Mouse (Mus musculus) regulatory T cell (primary cell): ENCODE results near the gene Lrfn1.

Experiments used
- in situ Hi-C: fragments of 300-600 bp; cut with MboI, MseI; formaldehyde crosslinking; loops from one replicate; pipeline ENCODE4 v1.15.1; 2025; ENCODE audit warnings: high pct_unique_total_duplicates

The Lrfn1 gene

GRCm38 (mm10) chr7:28510405-28510974, 58.7 kb downstream of the Lrfn1 start, which contains the start of gene Ifnl2:
Gene Ifnl2, minus strand, starts transcription at chr7:28510455.
- in situ Hi-C loops: loop anchor here (10.0 kb wide), 1 partner anchor 1226 kb away; no protein-coding TSS in a partner anchor

GRCm38 (mm10) chr7:28511441-28511840, 59.7 kb downstream of the Lrfn1 start:
- in situ Hi-C loops: loop anchor here (10.0 kb wide), 1 partner anchor 1227 kb away; no protein-coding TSS in a partner anchor
